Mouse (Mus musculus) kidney, adult 2 months (tissue): ENCODE data around the gene Ube2g2.

ENCODE experiments used
- CTCF ChIP-seq: fragments of 200-500 bp; conservative IDR thresholded peaks from 2 replicates; pipeline ENCODE4 v1.5.1; 2011; ENCODE audit warnings: low read depth, mild to moderate bottlenecking, control low read depth, low read length, moderate library complexity, mixed read lengths; ENCODE audit not compliant: insufficient read depth, insufficient read length
- POLR2A ChIP-seq: fragments of 200-500 bp; IDR thresholded peaks from one replicate; pipeline ENCODE4 v1.6.1; 2011; ENCODE audit warnings: low read depth, low read length, control low read depth

GRCm38 (mm10) chr10:77590812-77591211 is 31.3 kb upstream of the Ube2g2 start:
- TF ChIP-seq CTCF = peak; percentile 97
- TF ChIP-seq POLR2A = no peak
